Mouse (Mus musculus): Measurements from ENCODE around the gene Celf1. TPM values are rescaled to one million over a fixed set of nuclear protein-coding genes. Genes with fewer than 3 reads are reported as not detected.
"Not testable (repeated sequence)": the region's sequence is repeated elsewhere in the genome, so short reads cannot be mapped to it uniquely, and the experiment has no call there.

Gene Celf1
- polyA plus RNA-seq, 1 experiment = 48.6 TPM

- Histone ChIP-seq H3K27ac (ENCODE audit: insufficient read depth, low read depth, low read length) (no peak overlapping the region), H3K4me1 (ENCODE audit: control insufficient read depth, insufficient read depth, low read length) (no peaks in the 10 kb centered on the region), H3K4me3 (ENCODE audit: insufficient read depth, low read length) (no peak overlapping the region)
- TF ChIP-seq POLR2A (IDR thresholded peaks at IDR 0.05; ENCODE audit: borderline replicate concordance, low read depth, low read length) = no peak
- TF ChIP-seq CTCF (IDR thresholded peaks at IDR 0.05; ENCODE audit: low read depth, low read length) = no peak
These were observed 75.2 kb downstream of the Celf1 start for GRCm38 (mm10) chr2:91015386-91015785.

GRCm38 (mm10) chr2:91018061-91018788 is 78.0 kb downstream of the Celf1 start:
- no peak overlapping the region for H3K27ac ChIP-seq (ENCODE audit: insufficient read depth, low read depth, low read length)
- TF ChIP-seq POLR2A (IDR thresholded peaks at IDR 0.05; ENCODE audit: borderline replicate concordance, low read depth, low read length) = no peak
- H3K4me3 ChIP-seq (ENCODE audit: insufficient read depth, low read length) = no peak overlapping the region

GRCm38 (mm10) chr2:91019911-91020310 is 79.7 kb downstream of the Celf1 start:
- no peak for TF ChIP-seq CTCF (IDR thresholded peaks at IDR 0.05; ENCODE audit: low read depth, low read length)
- TF ChIP-seq POLR2A (IDR thresholded peaks at IDR 0.05; ENCODE audit: borderline replicate concordance, low read depth, low read length) = no peak
- H3K4me3 ChIP-seq (ENCODE audit: insufficient read depth, low read length) = no peak overlapping the region
- H3K27ac ChIP-seq (ENCODE audit: insufficient read depth, low read depth, low read length) = no peak overlapping the region

More at GRCm38 (mm10) chr2:91018061-91018788, 78.0 kb downstream of the Celf1 start:
- no peaks in the 10 kb centered on the region for H3K4me1 ChIP-seq (ENCODE audit: control insufficient read depth, insufficient read depth, low read length)

GRCm38 (mm10) chr2:91022266-91022665 is 82.1 kb downstream of the Celf1 start:
- H3K4me1 ChIP-seq (ENCODE audit: control insufficient read depth, insufficient read depth, low read length); H3K27ac ChIP-seq (ENCODE audit: insufficient read depth, low read depth, low read length); H3K4me3 ChIP-seq (ENCODE audit: insufficient read depth, low read length): not testable (repeated sequence)

More at GRCm38 (mm10) chr2:91019911-91020310, 79.7 kb downstream of the Celf1 start:
- H3K4me1 ChIP-seq (ENCODE audit: control insufficient read depth, insufficient read depth, low read length) = no peaks in the 10 kb centered on the region

GRCm38 (mm10) chr2:91023131-91023530 is 82.9 kb downstream of the Celf1 start:
- H3K4me1 ChIP-seq (ENCODE audit: control insufficient read depth, insufficient read depth, low read length) = peaks cover 7% of the 10 kb centered on the region
- H3K4me3 ChIP-seq (ENCODE audit: insufficient read depth, low read length) = no peak overlapping the region
- no peak overlapping the region for H3K27ac ChIP-seq (ENCODE audit: insufficient read depth, low read depth, low read length)
- TF ChIP-seq CTCF (IDR thresholded peaks at IDR 0.05; ENCODE audit: low read depth, low read length) = no peak

GRCm38 (mm10) chr2:91023956-91024355 is 83.8 kb downstream of the Celf1 start:
- Histone ChIP-seq H3K27ac (ENCODE audit: insufficient read depth, low read depth, low read length) (no peak overlapping the region), H3K4me1 (ENCODE audit: control insufficient read depth, insufficient read depth, low read length) (peaks cover 7% of the 10 kb centered on the region), H3K4me3 (ENCODE audit: insufficient read depth, low read length) (no peak overlapping the region)
- no peak for TF ChIP-seq POLR2A (IDR thresholded peaks at IDR 0.05; ENCODE audit: borderline replicate concordance, low read depth, low read length)
- TF ChIP-seq CTCF (IDR thresholded peaks at IDR 0.05; ENCODE audit: low read depth, low read length) = no peak

- TF ChIP-seq POLR2A (IDR thresholded peaks at IDR 0.05; ENCODE audit: borderline replicate concordance, low read depth, low read length) = no peak
- TF ChIP-seq CTCF (IDR thresholded peaks at IDR 0.05; ENCODE audit: low read depth, low read length) = no peak
- H3K4me3 ChIP-seq (ENCODE audit: insufficient read depth, low read length) = no peak overlapping the region
- no peak overlapping the region for H3K27ac ChIP-seq (ENCODE audit: insufficient read depth, low read depth, low read length)
- peaks cover 7% of the 10 kb centered on the region for H3K4me1 ChIP-seq (ENCODE audit: control insufficient read depth, insufficient read depth, low read length)
These were observed 84.9 kb downstream of the Celf1 start for GRCm38 (mm10) chr2:91025081-91025516.

GRCm38 (mm10) chr2:91026491-91026890 is 86.3 kb downstream of the Celf1 start:
- peaks cover 7% of the 10 kb centered on the region for H3K4me1 ChIP-seq (ENCODE audit: control insufficient read depth, insufficient read depth, low read length)
- no peak overlapping the region for H3K27ac ChIP-seq (ENCODE audit: insufficient read depth, low read depth, low read length)
- TF ChIP-seq POLR2A (IDR thresholded peaks at IDR 0.05; ENCODE audit: borderline replicate concordance, low read depth, low read length) (no peak), CTCF (IDR thresholded peaks at IDR 0.05; ENCODE audit: low read depth, low read length) (no peak)
- no peak overlapping the region for H3K4me3 ChIP-seq (ENCODE audit: insufficient read depth, low read length)

- no peak for TF ChIP-seq POLR2A (IDR thresholded peaks at IDR 0.05; ENCODE audit: borderline replicate concordance, low read depth, low read length)
- TF ChIP-seq CTCF (IDR thresholded peaks at IDR 0.05; ENCODE audit: low read depth, low read length) = no peak
- Histone ChIP-seq H3K27ac (ENCODE audit: insufficient read depth, low read depth, low read length) (no peak overlapping the region), H3K4me1 (ENCODE audit: control insufficient read depth, insufficient read depth, low read length) (peaks cover 7% of the 10 kb centered on the region), H3K4me3 (ENCODE audit: insufficient read depth, low read length) (no peak overlapping the region)
These were observed 87.4 kb downstream of the Celf1 start for GRCm38 (mm10) chr2:91027391-91028214.

- no peak overlapping the region for H3K27ac ChIP-seq (ENCODE audit: insufficient read depth, low read depth, low read length)
- TF ChIP-seq POLR2A (IDR thresholded peaks at IDR 0.05; ENCODE audit: borderline replicate concordance, low read depth, low read length) (no peak), CTCF (IDR thresholded peaks at IDR 0.05; ENCODE audit: low read depth, low read length) (no peak)
- H3K4me1 ChIP-seq (ENCODE audit: control insufficient read depth, insufficient read depth, low read length) = peaks cover 6% of the 10 kb centered on the region
- no peak overlapping the region for H3K4me3 ChIP-seq (ENCODE audit: insufficient read depth, low read length)
These were observed 91.0 kb downstream of the Celf1 start for GRCm38 (mm10) chr2:91031216-91031615.

Measured in bone marrow macrophage, adult 2 months (primary cell).